Mouse (Mus musculus): ENCODE results near the gene Nab2.
A peak's percentile ranks its signal among the peaks of the same experiment; 100 is the strongest.

Nab2 gene

GRCm38 (mm10) chr10:127614236-127615033, 53.9 kb downstream of the Nab2 start:
- DNase-seq, result peak; percentile 72

GRCm38 (mm10) chr10:127612079-127612775, 56.1 kb downstream of the Nab2 start:
- no peak for DNase-seq

All from embryo, embryonic 11 days (tissue).